In the genomic region with DNA sequence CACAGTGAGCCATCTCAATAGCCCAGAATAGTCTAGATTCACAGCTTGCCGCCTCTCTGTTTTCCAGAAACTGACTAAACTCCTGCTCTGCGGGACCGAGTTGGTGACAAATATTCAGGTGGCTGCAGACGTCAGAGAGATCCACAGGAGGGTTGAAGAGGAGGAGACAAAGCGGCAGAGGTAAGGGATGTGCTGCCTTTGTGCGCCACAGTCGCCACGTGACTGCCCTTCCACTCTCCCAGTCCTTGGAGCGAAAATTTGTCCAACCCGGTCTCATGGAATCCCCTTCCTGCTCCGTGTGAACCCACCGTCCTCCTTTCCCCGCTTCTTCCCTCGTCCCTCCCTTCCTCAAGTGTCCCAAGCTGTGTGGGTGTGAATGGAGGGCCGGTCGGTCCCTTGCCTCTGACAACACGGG, we compare ENCODE assay signal across 8 mouse cellular contexts.
DNase-seq lines count a peak whose midpoint lies in the region; ATAC-seq lines count a peak whose summit lies in the region.

No protein-coding gene starts in this region.

- peak overlapping the region; percentile 28 for H3K4me3 ChIP-seq in hindbrain, embryonic 13.5 days
- peak overlapping the region; percentile 18; the same call in 1 of the 2 replicates for H3K4me3 ChIP-seq in midbrain, embryonic 11.5 days (ENCODE audit: low read depth, low read length)

- no peaks in the 10 kb centered on the region for H3K9me3 ChIP-seq in hindbrain, embryonic 13.5 days
- no peaks in the 10 kb centered on the region for H3K9me3 ChIP-seq in midbrain, embryonic 11.5 days (ENCODE audit: control insufficient read depth, low read length)

- H3K36me3 ChIP-seq in hindbrain, embryonic 13.5 days: no peaks in the 10 kb centered on the region
- no peaks in the 10 kb centered on the region for H3K36me3 ChIP-seq in midbrain, embryonic 11.5 days (ENCODE audit: control insufficient read depth, insufficient read depth, low read length)

- H3K9ac ChIP-seq in hindbrain, embryonic 13.5 days: peak overlapping the region; percentile 39; the same call in 1 of the 2 replicates
- peak overlapping the region; percentile 14; the same call in 1 of the 2 replicates for H3K9ac ChIP-seq in midbrain, embryonic 11.5 days (ENCODE audit: low read length)

- WGBS in hindbrain, embryonic 13.5 days: 8% methylated on average over 17 of the region's 17 CpGs
- 5% methylated on average over 17 of the region's 17 CpGs for WGBS in midbrain, embryonic 11.5 days

- intact Hi-C loops in left cerebral cortex, postnatal 10 days (cut with DNase I): no loop called here

- no peak overlapping the region for H3K27ac ChIP-seq in hindbrain, embryonic 13.5 days
- no peak overlapping the region for H3K27ac ChIP-seq in midbrain, embryonic 11.5 days (ENCODE audit: low read depth, low read length)

- H3K4me2 ChIP-seq in hindbrain, embryonic 13.5 days: peak overlapping the region; percentile 53
- H3K4me2 ChIP-seq in midbrain, embryonic 11.5 days: peak overlapping the region; percentile 37

- peak; percentile 38 for DNase-seq in left cerebral cortex, adult 11 months (ENCODE audit: low spot score)
- DNase-seq in left cerebral cortex, postnatal 10 days (ENCODE audit: extremely low spot score in 1 of 2, low spot score in 2 of 2): no peak
- peak; percentile 44 for DNase-seq in cerebellum, adult 9-11 months
- DNase-seq in midbrain, embryonic 11.5 days (ENCODE audit: low spot score, missing footprints): no peak
- no peak for DNase-seq in adrenal gland, adult 18-20 months (ENCODE audit: low spot score in 2 of 2)
- DNase-seq in urinary bladder, postnatal 25 days (ENCODE audit: low spot score): no peak

- peaks cover 15% of the 10 kb centered on the region for H3K27me3 ChIP-seq in hindbrain, embryonic 13.5 days
- peaks cover 3% of the 10 kb centered on the region; the same call in 1 of the 2 replicates for H3K27me3 ChIP-seq in midbrain, embryonic 11.5 days (ENCODE audit: control insufficient read depth, insufficient read depth, low read length)

- ATAC-seq in hindbrain, embryonic 13.5 days (ENCODE audit: low FRiP score): 0 out of 2 replicates have a peak, but pooled peaks have one; percentile 46
- no peak for ATAC-seq in midbrain, embryonic 11.5 days (ENCODE audit: low FRiP score)
- no peak for ATAC-seq in activated CD4-positive, CD25-positive, alpha-beta regulatory T cell, adult 4 months

- peaks cover 8% of the 10 kb centered on the region for H3K4me1 ChIP-seq in hindbrain, embryonic 13.5 days (replicated peaks)
- H3K4me1 ChIP-seq in midbrain, embryonic 11.5 days (ENCODE audit: control insufficient read depth, insufficient read depth, low read length): 0 out of 2 replicates have a peak, but pooled peaks cover 2% of the 10 kb centered on the region

Comparison
In these comparisons a context has a peak if more than half of its experiments do, and no peak if none do; other contexts are left out.
1. DNase-seq: peak in left cerebral cortex, adult 11 months (single experiment) and cerebellum, adult 9-11 months (single experiment); none in left cerebral cortex, postnatal 10 days (0 of 2), midbrain, embryonic 11.5 days (single experiment), adrenal gland, adult 18-20 months (0 of 2) and urinary bladder, postnatal 25 days (single experiment).